ENCODE assay signal across 12 mouse cellular contexts in the genomic region with DNA sequence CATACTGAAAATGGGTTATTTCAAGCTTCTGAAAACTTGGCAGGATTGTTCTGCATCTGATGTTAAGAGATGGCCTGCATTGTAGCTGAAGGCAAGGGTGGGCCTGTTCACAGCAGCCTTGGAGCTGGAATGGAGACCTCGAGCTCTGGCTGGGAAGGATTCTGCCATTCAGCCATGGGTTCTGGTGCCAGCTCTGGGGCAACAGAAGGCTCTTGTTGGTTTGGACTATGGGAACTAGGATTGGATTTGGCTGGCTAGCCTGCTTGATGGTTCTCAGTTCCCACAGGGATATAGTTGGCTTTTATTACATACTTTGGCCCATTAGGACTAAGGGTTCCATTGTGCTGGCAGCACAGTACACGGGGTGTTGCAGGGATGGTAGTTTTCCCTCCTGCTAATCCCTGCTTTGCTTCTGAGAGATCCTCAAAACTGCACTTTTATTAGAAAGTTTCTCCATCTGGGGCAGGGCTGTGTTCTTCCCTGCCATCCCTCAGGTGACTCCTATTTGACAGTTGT.
"Had no signal": no experiment of that assay in that cellular context is flagged by ENCODE, and none has a peak within 500 bp of the region (broad histone marks: within the 10 kb centered on the region; RNA-seq: fewer than 3 reads in every experiment).

No protein-coding gene starts in this region.

- H3K9ac ChIP-seq: limb, embryonic 12.5 days; liver, embryonic 14.5 days; midbrain, embryonic 12.5 days; neural tube, embryonic 13.5 days had no signal

- H3K27ac ChIP-seq: limb, embryonic 12.5 days; liver, embryonic 14.5 days; midbrain, embryonic 12.5 days; neural tube, embryonic 13.5 days had no signal

- H3K4me3 ChIP-seq: limb, embryonic 12.5 days; midbrain, embryonic 12.5 days; neural tube, embryonic 13.5 days had no signal

- H3K27me3 ChIP-seq: limb, embryonic 12.5 days; midbrain, embryonic 12.5 days; neural tube, embryonic 13.5 days had no signal

- H3K4me1 ChIP-seq: midbrain, embryonic 12.5 days; neural tube, embryonic 13.5 days had no signal

- ATAC-seq: inflammation-experienced regulatory T-cells, adult 6 months; intestine, postnatal 0 days had no signal

- DNase-seq: kidney, adult 8-10 months; kidney, postnatal 36 days; lung, adult 18-20 months; retina, postnatal 1 day; right cerebral cortex, postnatal 14 days; thymus, postnatal 36 days had no signal

- H3K9me3 ChIP-seq: limb, embryonic 12.5 days; midbrain, embryonic 12.5 days; neural tube, embryonic 13.5 days had no signal

- H3K4me2 ChIP-seq: limb, embryonic 12.5 days; midbrain, embryonic 12.5 days; neural tube, embryonic 13.5 days had no signal
